Mouse (Mus musculus) hindbrain, embryonic 10.5 days (tissue): ENCODE results near the gene Akt3. TPM values are rescaled to one million over a fixed set of nuclear protein-coding genes. Genes with fewer than 3 reads are reported as not detected.

Source experiments
- DNase-seq: peaks from one replicate; pipeline ENCODE4 v3.0.0-alpha.2; 2017; ENCODE audit warnings: low spot score
- H3K27ac ChIP-seq: fragments of 300-500 bp; sonication (generic); 2 replicates; pipeline ENCODE4 v1.5.1; 2016; ENCODE audit warnings: mild to moderate bottlenecking, moderate library complexity
- H3K27me3 ChIP-seq: fragments of 300-500 bp; sonication (generic); 2 replicates; pipeline ENCODE4 v1.6.1; 2016; ENCODE audit warnings: mild to moderate bottlenecking; ENCODE audit not compliant: poor library complexity, insufficient read depth, severe bottlenecking
- H3K36me3 ChIP-seq: fragments of 300-500 bp; sonication (generic); 2 replicates; pipeline ENCODE4 v1.6.1; 2016; ENCODE audit warnings: mild to moderate bottlenecking, moderate library complexity
- H3K4me1 ChIP-seq: fragments of 300-500 bp; sonication (generic); replicated peaks from 2 replicates; pipeline ENCODE4 v1.6.1; 2016; ENCODE audit warnings: mild to moderate bottlenecking
- H3K4me3 ChIP-seq: fragments of 300-500 bp; sonication (generic); 2 replicates; pipeline ENCODE4 v1.5.1; 2016; ENCODE audit warnings: mild to moderate bottlenecking, moderate library complexity
- H3K9me3 ChIP-seq: fragments of 300-500 bp; sonication (generic); 2 replicates; pipeline ENCODE4 v1.6.1; 2016; ENCODE audit warnings: mild to moderate bottlenecking, moderate library complexity
- WGBS: fragments of 180-500 bp; shearing (Covaris S2); methylation state at CpG from one replicate; pipeline ENCODE4 v1.1.7; 2016; 5-methylcytosine and 5-hydroxymethylcytosine counted together
- polyA plus RNA-seq: library from polyadenylated mRNA; unstranded; fragments of >200 nt; fragmentation: Nextera tagmentation; extraction: Ambion mirVana; gene quantifications from 2 replicates; pipeline ENCODE4 v1.2.1, GENCODE M21; 2016

Akt3 gene
- polyA plus RNA-seq, 1 experiment from 2014 or later, result 19.3 TPM

- no peak for DNase-seq
- H3K27me3 ChIP-seq, result no peaks in the 10 kb centered on the region
Measured at GRCm38 (mm10) chr1:177089048-177089447, 169.0 kb downstream of the Akt3 start.

GRCm38 (mm10) chr1:177081957-177082645 is 175.9 kb downstream of the Akt3 start:
- Histone ChIP-seq H3K27me3 (no peaks in the 10 kb centered on the region), H3K36me3 (peaks cover 38% of the 10 kb centered on the region), H3K27ac (0 out of 2 replicates have a peak overlapping the region, but pooled peaks have one; percentile 23), H3K4me3 (no peak overlapping the region), H3K4me1 (0 out of 2 replicates have a peak, but pooled peaks cover 6% of the 10 kb centered on the region), H3K9me3 (peaks cover 12% of the 10 kb centered on the region; the same call in 1 of the 2 replicates)
- no peak for DNase-seq
- 84% methylated on average over 1 of the region's 1 CpGs for WGBS

More at GRCm38 (mm10) chr1:177089048-177089447, 169.0 kb downstream of the Akt3 start:
- Histone ChIP-seq H3K36me3 (peaks cover 28% of the 10 kb centered on the region), H3K27ac (no peak overlapping the region), H3K9me3 (peaks cover 8% of the 10 kb centered on the region; the same call in 1 of the 2 replicates), H3K4me3 (no peak overlapping the region), H3K4me1 (0 out of 2 replicates have a peak, but pooled peaks cover 6% of the 10 kb centered on the region)
- 85% methylated on average over 4 of the region's 4 CpGs for WGBS

DNA sequence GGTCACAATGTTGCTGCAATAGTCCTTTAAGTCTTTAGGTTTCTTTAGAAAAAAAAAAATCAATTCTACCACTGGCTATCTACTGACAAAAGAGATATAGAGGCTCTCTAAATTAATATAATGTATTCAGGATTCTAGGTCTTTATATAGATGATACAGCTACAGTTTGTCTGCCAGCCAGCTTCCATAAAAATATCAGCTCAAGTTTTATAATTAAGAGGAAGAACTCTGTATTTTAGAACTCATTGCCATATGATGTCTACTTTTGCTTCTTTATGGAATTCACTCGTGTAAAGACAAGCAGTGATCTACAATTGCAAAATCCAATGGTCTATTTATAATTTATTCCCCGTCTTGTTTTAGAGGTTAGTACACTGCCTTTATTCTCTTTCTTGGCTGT is 188.8 kb downstream of the Akt3 start:
- 93% methylated on average over 2 of the region's 2 CpGs for WGBS
- DNase-seq, result no peak
- no peaks in the 10 kb centered on the region for H3K4me1 ChIP-seq
- peaks cover 21% of the 10 kb centered on the region for H3K36me3 ChIP-seq
- no peak overlapping the region for H3K4me3 ChIP-seq
- no peaks in the 10 kb centered on the region for H3K27me3 ChIP-seq
- no peaks in the 10 kb centered on the region for H3K9me3 ChIP-seq
- H3K27ac ChIP-seq, result no peak overlapping the region

GRCm38 (mm10) chr1:177067123-177067646 is 190.8 kb downstream of the Akt3 start:
- H3K36me3 ChIP-seq, result peaks cover 27% of the 10 kb centered on the region
- no peaks in the 10 kb centered on the region for H3K27me3 ChIP-seq
- no peaks in the 10 kb centered on the region for H3K9me3 ChIP-seq
- H3K4me1 ChIP-seq, result no peaks in the 10 kb centered on the region
- 89% methylated on average over 8 of the region's 8 CpGs for WGBS
- no peak overlapping the region for H3K27ac ChIP-seq
- DNase-seq, result no peak
- H3K4me3 ChIP-seq, result no peak overlapping the region

GRCm38 (mm10) chr1:177065732-177066131 is 192.3 kb downstream of the Akt3 start:
- no peak overlapping the region for H3K27ac ChIP-seq
- H3K27me3 ChIP-seq, result no peaks in the 10 kb centered on the region
- H3K4me3 ChIP-seq, result no peak overlapping the region
- no peaks in the 10 kb centered on the region for H3K9me3 ChIP-seq
- no peaks in the 10 kb centered on the region for H3K4me1 ChIP-seq
- DNase-seq, result no peak
- H3K36me3 ChIP-seq, result peaks cover 30% of the 10 kb centered on the region

DNA sequence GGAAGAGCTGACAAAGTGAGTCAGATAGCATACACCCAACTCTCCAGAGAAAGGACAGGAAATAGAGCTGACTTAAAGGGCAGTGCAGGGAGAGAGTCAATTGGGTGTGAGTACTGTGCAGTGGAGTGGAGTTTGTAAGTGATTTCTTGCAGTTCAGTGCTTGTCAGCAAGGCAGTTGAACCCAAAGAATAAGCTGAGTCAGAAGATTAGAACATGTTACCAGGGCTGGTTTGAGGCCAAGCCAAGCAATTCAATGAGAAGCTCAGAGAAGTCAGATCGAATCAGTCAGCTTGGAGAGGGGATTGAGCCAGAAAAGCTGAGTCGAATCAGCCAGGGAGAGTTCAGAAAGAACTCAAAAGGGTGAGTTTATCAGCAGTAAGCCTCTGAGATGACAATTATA is 196.2 kb downstream of the Akt3 start:
- H3K27ac ChIP-seq, result no peak overlapping the region
- no peak overlapping the region for H3K4me3 ChIP-seq
- WGBS, result 92% methylated on average over 2 of the region's 2 CpGs
- peaks cover 34% of the 10 kb centered on the region for H3K36me3 ChIP-seq
- H3K9me3 ChIP-seq, result no peaks in the 10 kb centered on the region
- no peak for DNase-seq
- no peaks in the 10 kb centered on the region for H3K4me1 ChIP-seq
- H3K27me3 ChIP-seq, result no peaks in the 10 kb centered on the region

DNA sequence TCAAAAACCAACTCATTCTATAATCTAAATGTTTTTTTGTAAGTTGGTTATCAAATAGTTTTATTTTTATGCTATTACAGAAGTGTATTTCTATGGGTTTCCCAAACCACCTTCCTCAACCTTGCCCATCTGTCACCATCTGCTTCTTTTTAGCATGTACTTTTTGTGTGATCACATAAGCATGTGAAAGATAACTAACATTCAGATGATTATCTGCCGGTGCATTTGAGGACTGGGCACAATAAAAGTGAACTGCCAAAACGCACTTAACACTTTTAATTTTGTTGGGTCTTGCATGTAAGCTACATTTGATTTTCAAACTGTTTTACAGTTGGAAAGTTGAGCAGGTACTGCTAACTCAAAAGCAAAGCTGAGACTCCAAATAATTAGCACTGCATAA is 203.1 kb downstream of the Akt3 start:
- Histone ChIP-seq H3K4me1 (no peaks in the 10 kb centered on the region), H3K27me3 (no peaks in the 10 kb centered on the region), H3K36me3 (peaks cover 9% of the 10 kb centered on the region; the same call in 1 of the 2 replicates), H3K9me3 (no peaks in the 10 kb centered on the region), H3K4me3 (no peak overlapping the region), H3K27ac (no peak overlapping the region)
- 75% methylated on average over 2 of the region's 2 CpGs for WGBS
- no peak for DNase-seq

DNA sequence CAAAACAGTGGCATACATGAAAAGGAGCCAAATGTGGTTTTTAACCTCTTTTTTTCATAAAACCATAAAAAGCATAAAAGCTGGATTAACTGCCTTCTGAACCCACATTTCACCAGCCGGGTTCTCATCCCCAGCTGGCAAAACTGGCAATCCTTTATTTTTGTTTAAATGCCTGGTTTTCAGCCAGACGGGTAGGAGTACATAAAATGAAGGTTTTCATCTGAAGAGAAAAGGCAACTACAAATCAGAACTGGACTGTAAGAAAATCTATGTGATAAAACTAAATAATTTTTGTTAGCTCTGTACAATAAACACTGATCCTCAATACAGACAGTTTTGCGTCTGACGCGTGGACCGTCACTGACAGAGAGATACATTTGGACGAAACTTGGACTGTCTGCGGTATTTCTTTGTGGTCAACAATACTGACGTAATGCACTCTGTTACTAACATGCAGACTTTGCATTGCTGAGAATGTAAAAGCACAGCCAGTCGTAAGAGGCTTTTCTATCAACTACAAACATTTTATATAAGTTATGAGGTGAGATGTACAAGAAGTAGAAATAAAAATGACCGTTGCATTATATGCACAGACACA is 206.5 kb downstream of the Akt3 start:
- Histone ChIP-seq H3K27me3 (no peaks in the 10 kb centered on the region), H3K27ac (no peak overlapping the region), H3K9me3 (no peaks in the 10 kb centered on the region), H3K4me3 (no peak overlapping the region), H3K4me1 (no peaks in the 10 kb centered on the region), H3K36me3 (peaks cover 12% of the 10 kb centered on the region; the same call in 1 of the 2 replicates)
- 93% methylated on average over 11 of the region's 11 CpGs for WGBS
- DNase-seq, result no peak

- Histone ChIP-seq H3K36me3 (peaks cover 12% of the 10 kb centered on the region; the same call in 1 of the 2 replicates), H3K9me3 (no peaks in the 10 kb centered on the region), H3K27ac (no peak overlapping the region), H3K27me3 (no peaks in the 10 kb centered on the region), H3K4me1 (no peaks in the 10 kb centered on the region), H3K4me3 (no peak overlapping the region)
- no peak for DNase-seq
- WGBS, result 92% methylated on average over 2 of the region's 2 CpGs
Measured at GRCm38 (mm10) chr1:177048773-177049172, 209.2 kb downstream of the Akt3 start.

GRCm38 (mm10) chr1:177046963-177047362 is 211.0 kb downstream of the Akt3 start:
- WGBS, result 82% methylated on average over 2 of the region's 2 CpGs
- Histone ChIP-seq H3K27me3 (no peaks in the 10 kb centered on the region), H3K27ac (no peak overlapping the region), H3K36me3 (peaks cover 12% of the 10 kb centered on the region; the same call in 1 of the 2 replicates), H3K9me3 (no peaks in the 10 kb centered on the region), H3K4me1 (no peaks in the 10 kb centered on the region), H3K4me3 (no peak overlapping the region)
- no peak for DNase-seq

- H3K27ac ChIP-seq, result no peak overlapping the region
- peaks cover 12% of the 10 kb centered on the region; the same call in 1 of the 2 replicates for H3K36me3 ChIP-seq
- no peak overlapping the region for H3K4me3 ChIP-seq
- no peaks in the 10 kb centered on the region for H3K4me1 ChIP-seq
- no peak for DNase-seq
- no peaks in the 10 kb centered on the region for H3K9me3 ChIP-seq
- no peaks in the 10 kb centered on the region for H3K27me3 ChIP-seq
Measured at GRCm38 (mm10) chr1:177045885-177046284, 212.1 kb downstream of the Akt3 start.

- Histone ChIP-seq H3K4me3 (no peak overlapping the region), H3K36me3 (no peaks in the 10 kb centered on the region), H3K27me3 (no peaks in the 10 kb centered on the region), H3K4me1 (peaks cover 16% of the 10 kb centered on the region), H3K9me3 (no peaks in the 10 kb centered on the region), H3K27ac (peak overlapping the region; percentile 67)
- 29% methylated on average over 4 of the region's 4 CpGs for WGBS
- no peak for DNase-seq
Measured at GRCm38 (mm10) chr1:177040058-177040457, 217.9 kb downstream of the Akt3 start.

DNA sequence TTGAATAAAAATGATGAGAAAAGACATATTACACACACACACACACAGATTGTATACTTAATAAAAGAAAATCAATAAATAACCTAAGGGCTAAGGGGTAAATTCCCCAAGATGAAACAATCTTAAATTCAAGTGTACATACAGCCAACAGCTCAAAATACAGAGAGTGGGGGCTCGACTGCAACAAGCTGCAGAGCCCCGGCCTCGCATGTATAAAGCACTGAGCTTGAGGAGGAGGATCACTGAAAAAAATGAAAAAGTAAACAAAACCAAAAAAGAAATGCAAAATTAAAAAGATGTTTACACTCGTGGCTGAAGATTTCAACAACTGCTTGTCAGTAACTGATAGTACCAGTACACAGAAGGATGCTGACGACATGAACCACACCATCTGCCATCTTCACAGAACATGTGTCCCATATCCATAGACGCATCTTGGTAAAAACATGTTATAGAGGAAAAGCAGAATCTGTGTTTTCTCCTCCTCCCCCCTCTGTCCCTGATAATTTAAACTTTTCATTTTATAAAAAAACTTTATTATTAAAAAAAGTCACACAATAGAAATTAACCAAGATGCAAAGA is 218.8 kb downstream of the Akt3 start:
- Histone ChIP-seq H3K27ac (peak overlapping the region; percentile 29; the same call in 1 of the 2 replicates), H3K9me3 (no peaks in the 10 kb centered on the region), H3K4me3 (no peak overlapping the region), H3K4me1 (peaks cover 16% of the 10 kb centered on the region), H3K27me3 (no peaks in the 10 kb centered on the region), H3K36me3 (peaks cover 5% of the 10 kb centered on the region)
- 77% methylated on average over 6 of the region's 6 CpGs for WGBS
- DNase-seq, result no peak
